ENCODE assay signal across 8 mouse cellular contexts in genomic region chr4:152177537-152178343, GRCm38 (mm10). TPM values are rescaled to one million over a fixed set of nuclear protein-coding genes. Genes with fewer than 3 reads are reported as not detected.
DNase-seq lines count a peak whose midpoint lies in the region; ATAC-seq and TF ChIP-seq lines count a peak whose summit lies in the region.

Gene Acot7 (plus strand): TSS chr4:152178134.

- ATAC-seq in kidney, embryonic 14.5 days (ENCODE audit: low FRiP score, low TSS enrichment): peak; percentile 97
- ATAC-seq in limb, embryonic 14.5 days (ENCODE audit: low FRiP score, low read depth): peak; percentile 98
- ATAC-seq in midbrain, embryonic 16.5 days: peak; percentile 92

- H3K27ac ChIP-seq in embryonic fibroblast, embryonic 13.5 days (ENCODE audit: insufficient read depth, low read length): peak within 1 kb of the TSS; percentile 50
- peak within 1 kb of the TSS; percentile 9; the same call in 1 of the 2 replicates for H3K27ac ChIP-seq in kidney, embryonic 14.5 days (ENCODE audit: low read depth, low read length)
- H3K27ac ChIP-seq in limb, embryonic 14.5 days (replicated peaks; ENCODE audit: low read depth, low read length): peak within 1 kb of the TSS; percentile 72
- H3K27ac ChIP-seq in midbrain, embryonic 16.5 days (ENCODE audit: low read length): peak within 1 kb of the TSS; percentile 83
- H3K27ac ChIP-seq in spleen, adult 2 months (ENCODE audit: insufficient read depth, low read length): peak within 1 kb of the TSS; percentile 91

- H3K4me3 ChIP-seq in embryonic fibroblast, embryonic 13.5 days (ENCODE audit: insufficient read depth, low read length): peak within 1 kb of the TSS; percentile 93
- H3K4me3 ChIP-seq in kidney, embryonic 14.5 days (ENCODE audit: low read length): peak within 1 kb of the TSS; percentile 76
- H3K4me3 ChIP-seq in limb, embryonic 14.5 days (replicated peaks; ENCODE audit: low read length): peak within 1 kb of the TSS; percentile 67
- H3K4me3 ChIP-seq in midbrain, embryonic 16.5 days (ENCODE audit: low read depth, low read length): peak within 1 kb of the TSS; percentile 62
- peak within 1 kb of the TSS; percentile 74 for H3K4me3 ChIP-seq in spleen, adult 2 months (ENCODE audit: extremely low read depth, insufficient read depth, insufficient read length)

- TF ChIP-seq CTCF in embryonic fibroblast, embryonic 13.5 days (IDR thresholded peaks at IDR 0.05; ENCODE audit: borderline replicate concordance, insufficient read depth, low read length): no peak
- TF ChIP-seq CTCF in spleen, adult 2 months (IDR thresholded peaks at IDR 0.05; ENCODE audit: extremely low read depth, insufficient read depth, insufficient read length, insufficient replicate concordance): no peak

- H3K4me2 ChIP-seq in kidney, embryonic 14.5 days (replicated peaks; ENCODE audit: low read depth, low read length): peak within 1 kb of the TSS; percentile 96
- peak within 1 kb of the TSS; percentile 95 for H3K4me2 ChIP-seq in limb, embryonic 14.5 days (replicated peaks; ENCODE audit: low read depth, low read length, severe bottlenecking)
- H3K4me2 ChIP-seq in midbrain, embryonic 16.5 days (ENCODE audit: low read length): peak within 1 kb of the TSS; percentile 81

- peak within 1 kb of the TSS; percentile 76 for H3K9ac ChIP-seq in kidney, embryonic 14.5 days (ENCODE audit: low read depth, low read length)
- peak within 1 kb of the TSS; percentile 91 for H3K9ac ChIP-seq in limb, embryonic 14.5 days (ENCODE audit: low read depth, low read length, severe bottlenecking)
- peak within 1 kb of the TSS; percentile 84 for H3K9ac ChIP-seq in midbrain, embryonic 16.5 days (ENCODE audit: low read depth, low read length)

- peaks cover 6% of the 10 kb centered on the region; the same call in 1 of the 2 replicates for H3K4me1 ChIP-seq in embryonic fibroblast, embryonic 13.5 days (ENCODE audit: control insufficient read depth, insufficient read depth, low read length)
- peaks cover 11% of the 10 kb centered on the region; the same call in 1 of the 2 replicates for H3K4me1 ChIP-seq in kidney, embryonic 14.5 days (ENCODE audit: control insufficient read depth, insufficient read depth, low read length)
- H3K4me1 ChIP-seq in limb, embryonic 14.5 days (ENCODE audit: control insufficient read depth, insufficient read depth, low read length): peaks cover 11% of the 10 kb centered on the region; the same call in 1 of the 2 replicates
- H3K4me1 ChIP-seq in midbrain, embryonic 16.5 days (ENCODE audit: control insufficient read depth, insufficient read depth, low read length): peaks cover 15% of the 10 kb centered on the region
- H3K4me1 ChIP-seq in spleen, adult 2 months (ENCODE audit: control insufficient read depth, insufficient read depth, insufficient read length): peaks cover 10% of the 10 kb centered on the region

- no peaks in the 10 kb centered on the region for H3K36me3 ChIP-seq in kidney, embryonic 14.5 days (ENCODE audit: control insufficient read depth, insufficient read depth, low read length)
- no peaks in the 10 kb centered on the region for H3K36me3 ChIP-seq in limb, embryonic 14.5 days (ENCODE audit: control insufficient read depth, insufficient read depth, low read length)
- no peaks in the 10 kb centered on the region for H3K36me3 ChIP-seq in midbrain, embryonic 16.5 days (ENCODE audit: control insufficient read depth, insufficient read depth, low read length)
- no peaks in the 10 kb centered on the region for H3K36me3 ChIP-seq in spleen, adult 2 months (ENCODE audit: control insufficient read depth, insufficient read depth, low read length)

- WGBS in kidney, embryonic 14.5 days: under 1% methylated on average over 91 of the region's 108 CpGs
- WGBS in limb, embryonic 14.5 days: under 1% methylated on average over 47 of the region's 108 CpGs
- WGBS in midbrain, embryonic 16.5 days: under 1% methylated on average over 63 of the region's 108 CpGs
- under 1% methylated on average over 92 of the region's 108 CpGs for WGBS in spleen, adult 2 months

- peak; percentile 95 for DNase-seq in A20 (ENCODE audit: low read depth, low spot score)
- DNase-seq in brain, adult 2 months (ENCODE audit: low read depth, low spot score): peak; percentile 98
- peak; percentile 83 to 87 for DNase-seq in heart, adult 9 months (ENCODE audit: low spot score in 2 of 2)
- peak; percentile 93 for DNase-seq in limb, embryonic 14.5 days (ENCODE audit: low spot score)
- DNase-seq in spleen, adult 2 months (ENCODE audit: low read depth in 1 of 2, low spot score in 2 of 2): peak; percentile 75 to 89

- H3K9me3 ChIP-seq in kidney, embryonic 14.5 days (ENCODE audit: control insufficient read depth, low read length): no peaks in the 10 kb centered on the region
- no peaks in the 10 kb centered on the region for H3K9me3 ChIP-seq in limb, embryonic 14.5 days (ENCODE audit: control insufficient read depth, low read length)
- no peaks in the 10 kb centered on the region for H3K9me3 ChIP-seq in midbrain, embryonic 16.5 days (replicated peaks; ENCODE audit: control insufficient read depth, low read length, poor library complexity, severe bottlenecking)

- peaks cover 5% of the 10 kb centered on the region for H3K27me3 ChIP-seq in kidney, embryonic 14.5 days (ENCODE audit: control insufficient read depth, insufficient read depth, low read length)
- peaks cover 13% of the 10 kb centered on the region for H3K27me3 ChIP-seq in limb, embryonic 14.5 days (ENCODE audit: control insufficient read depth, insufficient read depth, low read length)
- no peaks in the 10 kb centered on the region; the same call in 1 of the 2 replicates for H3K27me3 ChIP-seq in midbrain, embryonic 16.5 days (ENCODE audit: control insufficient read depth, insufficient read depth, low read depth, low read length)
- H3K27me3 ChIP-seq in spleen, adult 2 months (ENCODE audit: control insufficient read depth, insufficient read depth, low read length): no peaks in the 10 kb centered on the region

- TF ChIP-seq POLR2A in embryonic fibroblast, embryonic 13.5 days (IDR thresholded peaks at IDR 0.05; ENCODE audit: low read depth, low read length): peak; percentile 58
- TF ChIP-seq POLR2A in limb, embryonic 14.5 days (IDR thresholded peaks at IDR 0.05; ENCODE audit: borderline replicate concordance, extremely low read depth, insufficient read depth, insufficient read length): peak; percentile 82; the same call in 1 of the 2 replicates
- TF ChIP-seq POLR2A in spleen, adult 2 months (IDR thresholded peaks at IDR 0.05; ENCODE audit: low read depth, low read length): peak; percentile 47

RNA-seq across cellular contexts. Expression of gene Acot7, which starts in this region (rescaled TPM):
- 79.9 and 108 TPM in 2 replicates for polyA plus RNA-seq in embryonic fibroblast, embryonic 13.5 days (2011; ENCODE audit: insufficient read length, low read depth, missing spikeins)
- polyA plus RNA-seq in kidney, embryonic 14.5 days (2014; fragmentation: Nextera tagmentation; extraction: Ambion mirVana): 46.6 and 64.4 TPM in 2 replicates
- 47.7 and 50.3 TPM in 2 replicates for polyA plus RNA-seq in limb, embryonic 14.5 days (2012; rRNA removed)
- polyA plus RNA-seq in limb, embryonic 14.5 days (2014; fragmentation: Nextera tagmentation; extraction: Ambion mirVana): 47.3 and 48.4 TPM in 2 replicates
- 437 and 480 TPM in 2 replicates for polyA plus RNA-seq in midbrain, embryonic 16.5 days (2015; fragmentation: Nextera tagmentation; extraction: Ambion mirVana)
- 15.4 and 17.9 TPM in 2 replicates for polyA plus RNA-seq in spleen, adult 2 months (2012; rRNA removed)

Comparison
In these comparisons a context has a peak if more than half of its experiments do, and no peak if none do; other contexts are left out.
1. Peak in every context shown above with its lines: DNase-seq, ATAC-seq, H3K4me3 ChIP-seq and H3K27ac ChIP-seq.
2. H3K27ac ChIP-seq: peak in every context shown above with its lines; median percentile 91 in spleen, adult 2 months; 83 in midbrain, embryonic 16.5 days; 72 in limb, embryonic 14.5 days; 50 in embryonic fibroblast, embryonic 13.5 days; 9 in kidney, embryonic 14.5 days.